Mouse (Mus musculus) T-cell, adult 2 months (primary cell): ENCODE data around the gene Cltc.
"Not testable (repeated sequence)": the region's sequence is repeated elsewhere in the genome, so short reads cannot be mapped to it uniquely, and the experiment has no call there.

Source experiments
- DNase-seq: peaks from one replicate; pipeline ENCODE4 v3.0.0; 2022; ENCODE audit warnings: low spot score

Cltc gene

DNA sequence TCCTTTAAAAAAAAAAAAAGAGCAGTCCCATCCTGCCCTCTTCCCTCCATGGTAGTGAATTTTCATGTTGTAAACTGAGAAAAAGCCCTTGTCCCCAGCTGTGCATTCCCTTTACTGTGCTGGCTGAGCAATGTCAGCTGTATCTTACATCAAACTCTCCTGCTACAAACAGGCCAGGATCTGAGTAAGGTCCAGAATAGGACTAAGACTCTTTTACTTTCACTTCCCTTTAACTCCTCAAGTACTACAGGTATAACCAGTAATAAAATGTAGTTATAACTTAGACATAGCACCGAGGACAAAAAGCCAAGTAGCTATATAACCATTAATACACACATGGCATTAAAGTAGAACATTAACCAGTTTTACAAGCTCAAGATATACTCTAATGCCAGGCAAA is 18.4 kb downstream of the Cltc start:
- DNase-seq = no peak

DNA sequence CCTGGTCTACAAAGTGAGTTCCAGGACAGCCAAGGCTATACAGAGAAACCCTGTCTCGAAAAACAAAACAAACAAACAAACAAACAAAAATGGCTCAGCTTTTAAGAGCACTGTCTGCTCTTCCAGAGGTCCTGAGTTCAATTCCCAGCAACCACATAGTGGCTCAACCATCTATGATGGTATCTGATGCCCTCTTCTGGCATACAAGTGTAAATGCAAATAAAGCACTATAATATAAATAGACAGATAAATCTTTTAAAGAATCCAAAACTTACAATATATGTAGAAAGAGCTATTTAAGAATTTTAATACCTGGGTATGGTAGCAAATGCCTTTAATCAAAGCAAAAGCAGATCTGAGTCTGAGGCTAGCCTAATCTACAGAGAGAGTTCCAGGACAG is 19.1 kb downstream of the Cltc start:
- not testable (repeated sequence) for DNase-seq

DNA sequence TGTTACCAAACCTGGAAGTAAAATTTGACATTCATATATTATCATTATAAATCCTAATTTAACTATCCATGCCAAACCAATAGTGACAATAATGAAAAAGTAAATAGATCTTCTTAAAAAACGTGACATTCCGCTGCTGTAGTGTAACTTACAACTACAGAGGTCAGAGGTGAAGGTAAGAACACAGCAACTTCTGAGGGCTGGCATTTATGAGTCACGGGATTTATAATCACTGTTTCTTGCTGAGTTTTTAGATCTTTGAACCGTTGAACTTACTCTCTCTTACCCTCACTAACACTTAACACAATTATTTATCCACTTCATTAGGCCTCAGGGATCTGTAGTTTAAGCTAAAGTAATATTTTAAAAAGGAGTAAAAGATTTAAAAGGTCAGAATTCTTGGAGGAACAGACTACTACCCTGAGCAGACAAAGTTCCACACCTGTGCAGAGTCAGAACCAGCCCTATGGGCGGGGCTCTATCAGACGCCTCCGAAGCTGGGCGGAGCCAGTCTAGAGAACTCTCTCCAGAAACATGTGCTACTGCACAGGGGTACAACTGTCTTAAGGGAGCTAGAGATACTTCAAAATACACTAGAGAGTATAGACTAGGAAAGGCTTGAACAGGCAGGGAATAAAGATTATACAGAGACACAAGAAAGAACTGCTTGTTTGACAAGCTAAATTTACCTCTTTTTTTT is 19.9 kb downstream of the Cltc start:
- no peak for DNase-seq

DNA sequence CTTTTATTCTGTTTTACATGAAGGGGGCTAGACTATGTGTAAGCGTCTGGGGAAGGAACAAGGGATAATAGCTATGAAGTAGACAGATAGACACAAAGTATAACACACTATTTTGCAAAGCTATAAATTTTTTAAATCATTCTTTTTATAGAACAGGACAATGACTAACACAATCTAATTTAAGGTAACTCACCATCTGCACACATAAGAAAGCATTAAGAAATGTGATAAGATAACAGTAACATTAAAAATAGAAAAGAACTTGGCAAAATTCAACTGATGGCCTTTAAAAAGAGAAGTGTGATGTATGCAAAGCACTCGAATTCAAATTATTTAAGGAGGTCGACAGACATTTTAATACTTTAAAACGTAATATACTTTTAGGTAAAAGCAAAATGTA is 22.4 kb downstream of the Cltc start:
- DNase-seq = no peak

DNA sequence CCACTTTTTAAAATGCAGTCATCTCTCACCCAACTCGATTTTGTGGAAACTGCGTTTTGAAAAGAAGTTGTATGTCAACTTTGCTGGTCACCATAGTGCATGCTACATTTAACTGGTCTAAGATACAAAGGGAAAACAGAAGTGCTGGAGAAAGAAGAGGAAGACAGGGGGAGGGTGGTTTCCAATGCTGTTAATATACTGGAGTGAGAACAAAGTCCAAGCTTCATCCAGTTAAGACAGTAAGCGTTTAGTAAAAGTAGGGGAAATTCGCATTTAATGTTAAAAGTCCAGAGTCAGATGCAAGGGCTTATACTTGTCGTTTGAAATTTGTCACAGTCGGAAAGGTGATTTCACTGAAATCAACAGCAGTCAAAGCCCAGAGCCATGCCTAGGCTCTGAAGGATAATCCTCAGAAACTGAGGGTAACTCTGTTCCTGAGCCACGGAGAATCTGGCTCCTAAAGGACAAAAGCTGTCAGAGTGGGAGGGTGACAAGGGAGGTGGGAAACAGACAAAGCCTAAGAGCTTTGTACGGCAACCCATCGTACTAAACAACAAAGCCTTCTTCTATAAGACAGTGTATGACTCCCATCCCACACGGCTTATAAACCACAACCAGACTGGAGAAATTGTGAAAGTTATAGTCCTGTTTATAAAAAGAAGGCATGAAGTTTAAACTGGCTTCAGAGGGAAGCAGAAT is 23.0 kb downstream of the Cltc start:
- no peak for DNase-seq

DNA sequence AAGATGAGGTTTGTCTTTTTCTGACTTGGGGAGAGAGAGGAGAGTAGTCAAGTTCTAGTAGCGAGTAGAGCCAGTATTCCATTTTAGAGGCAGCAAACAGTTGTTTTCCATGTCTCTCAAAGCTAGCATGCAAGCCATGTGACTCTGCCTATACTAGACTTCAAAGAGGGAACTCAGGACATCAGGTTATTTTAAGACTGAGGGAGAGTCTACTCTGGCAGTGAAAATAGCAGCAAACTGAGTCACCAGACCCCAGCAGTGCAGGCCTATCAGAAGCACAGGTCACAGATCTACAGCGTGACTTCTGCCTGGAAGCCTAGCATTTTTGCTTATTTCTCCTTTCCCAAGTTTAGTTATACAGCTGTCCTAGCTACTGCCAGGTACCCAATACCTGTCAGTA is 25.9 kb downstream of the Cltc start:
- DNase-seq = no peak

DNA sequence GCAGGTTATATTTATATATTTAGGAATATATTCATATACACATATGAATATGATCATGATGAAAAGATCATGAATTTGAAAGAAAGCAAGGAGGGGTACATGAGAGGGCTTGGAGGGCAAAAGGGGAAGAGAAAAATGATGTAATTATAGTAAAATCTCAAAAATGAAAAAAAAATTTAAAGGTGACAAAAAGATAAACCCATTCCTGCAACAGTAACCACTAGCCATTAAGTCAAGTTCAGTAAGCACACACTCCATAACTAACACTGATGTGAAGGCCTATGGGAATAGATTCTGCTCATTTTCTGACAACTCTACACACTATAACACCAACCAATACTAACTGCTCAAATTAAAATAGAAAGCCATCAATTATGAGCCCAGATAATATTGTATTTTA is 31.8 kb downstream of the Cltc start:
- DNase-seq = no peak

DNA sequence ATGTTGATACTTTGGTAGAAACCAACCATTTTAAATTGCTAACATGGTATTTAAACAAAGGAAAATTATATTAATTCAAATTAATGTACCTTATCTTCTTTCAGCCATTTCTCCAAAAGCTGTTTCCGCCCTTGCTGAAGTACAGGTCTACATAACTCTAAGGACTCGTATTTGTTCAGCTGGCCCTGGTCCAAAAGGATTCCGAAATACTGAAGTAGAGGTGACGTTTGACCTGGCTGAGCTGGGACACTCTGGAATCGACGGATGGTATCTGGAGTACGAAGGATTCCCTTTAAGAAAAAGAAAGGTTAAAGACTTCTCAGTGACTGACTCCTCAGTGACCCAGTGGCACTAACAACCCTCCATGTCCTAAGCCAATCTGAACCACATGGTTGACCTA is 32.4 kb downstream of the Cltc start:
- no peak for DNase-seq

DNA sequence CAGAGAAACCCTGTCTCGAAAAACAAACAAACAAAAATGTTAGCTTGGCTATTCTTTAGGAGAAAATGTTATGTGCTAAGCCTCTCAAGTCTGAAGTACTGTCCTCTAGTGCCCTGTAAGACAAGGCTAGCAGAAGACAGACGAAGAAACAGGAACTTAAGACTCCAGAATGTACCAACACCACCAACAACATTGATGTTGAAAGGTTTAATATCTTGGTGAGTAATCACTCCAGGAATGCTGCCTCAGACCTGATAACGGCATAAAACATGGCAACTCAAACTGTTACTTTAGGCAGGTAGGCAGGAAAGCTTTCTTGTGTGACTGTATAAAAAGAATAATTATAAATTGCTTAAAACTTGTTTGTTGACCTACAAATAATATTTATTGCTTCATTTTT is 33.4 kb downstream of the Cltc start:
- DNase-seq = no peak

DNA sequence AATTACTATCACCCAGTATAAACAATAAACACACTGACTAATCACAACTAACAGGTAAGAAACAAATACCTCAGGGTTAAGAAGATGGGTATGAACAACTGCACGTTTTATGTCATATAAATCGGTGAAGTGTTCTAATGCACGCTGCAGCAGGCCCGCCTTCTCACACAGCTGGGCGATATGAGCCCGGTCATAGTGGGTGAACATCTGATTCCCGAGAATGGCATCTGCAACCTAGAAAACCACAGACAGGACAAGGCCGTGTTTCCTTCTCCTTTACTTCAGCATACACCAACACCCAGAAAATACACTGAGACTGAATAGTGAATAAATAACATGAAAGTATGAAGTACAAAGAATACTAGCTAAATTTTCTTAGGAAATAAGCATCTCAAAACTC is 38.0 kb downstream of the Cltc start:
- no peak for DNase-seq

DNA sequence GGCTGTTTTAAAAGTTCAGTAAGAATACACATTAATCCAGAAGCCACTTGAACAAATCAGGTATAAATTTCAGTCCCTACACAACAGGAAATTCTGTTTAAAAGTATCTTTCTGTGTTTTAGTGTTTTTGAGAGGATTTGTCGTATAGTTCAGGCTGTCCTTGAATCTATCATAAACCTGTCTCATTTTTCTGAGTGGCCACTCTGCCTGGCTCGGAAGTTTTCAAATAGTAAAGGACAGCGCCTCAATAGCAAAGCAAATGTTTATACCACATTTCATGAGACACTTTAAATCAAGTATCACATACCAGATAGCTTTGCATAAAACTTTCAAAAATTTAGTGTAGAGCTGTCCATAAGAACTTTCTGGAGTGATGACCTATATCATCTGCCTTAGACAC is 39.0 kb downstream of the Cltc start:
- DNase-seq = no peak

DNA sequence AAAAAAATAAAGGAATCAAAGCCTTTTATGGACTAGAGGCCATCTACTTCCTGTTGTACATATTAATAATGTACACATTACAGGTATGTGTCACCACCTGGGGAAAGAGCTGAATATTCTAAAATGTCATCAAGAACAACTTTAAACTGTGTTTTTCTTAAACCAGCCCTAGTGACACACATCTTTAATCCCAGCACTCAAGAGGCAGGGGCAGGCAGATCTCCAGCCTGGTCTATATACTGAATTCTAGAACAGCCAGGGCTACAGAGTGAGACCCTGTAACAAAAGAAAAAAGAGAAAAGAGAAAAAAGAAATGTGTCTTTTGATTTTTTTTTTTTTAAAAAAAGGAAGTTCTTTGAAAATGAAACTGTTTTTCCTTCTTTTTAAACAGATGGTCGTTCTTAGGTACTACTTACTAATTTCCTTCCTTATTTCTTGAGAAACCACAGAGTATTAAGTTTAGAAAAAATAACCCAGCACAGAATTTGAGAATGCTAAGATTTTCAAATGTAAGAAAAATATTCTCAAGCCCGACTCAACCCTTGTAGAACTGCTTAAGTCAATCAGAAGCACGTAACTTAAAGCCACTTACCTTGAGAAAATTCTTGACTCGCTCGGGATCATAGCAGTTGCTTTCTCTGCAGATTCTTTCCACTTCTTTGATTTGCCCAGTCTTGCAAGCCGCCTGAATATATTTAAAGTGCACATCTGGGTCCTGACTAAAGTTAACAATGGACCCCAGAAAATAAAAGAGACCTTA is 39.9 kb downstream of the Cltc start:
- no peak for DNase-seq

DNA sequence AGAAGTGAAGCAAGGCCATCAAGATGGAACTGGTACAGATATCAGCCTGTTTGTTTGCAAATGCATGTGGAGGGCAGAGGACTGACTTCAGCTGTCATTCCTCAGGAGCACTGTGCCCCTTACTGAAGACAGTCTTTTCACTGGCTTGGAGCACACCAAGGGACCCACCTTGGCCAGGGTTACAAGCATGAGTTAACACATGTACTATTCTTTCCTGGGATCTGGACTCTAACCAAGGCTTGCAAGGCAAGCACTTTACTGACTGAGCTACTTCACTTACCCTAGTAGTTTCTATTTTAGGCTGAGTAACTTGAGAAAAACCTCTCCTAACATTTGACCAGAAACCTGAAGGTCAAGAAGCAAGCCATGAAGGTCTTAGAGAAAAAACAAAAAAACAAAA is 42.8 kb downstream of the Cltc start:
- no peak for DNase-seq

DNA sequence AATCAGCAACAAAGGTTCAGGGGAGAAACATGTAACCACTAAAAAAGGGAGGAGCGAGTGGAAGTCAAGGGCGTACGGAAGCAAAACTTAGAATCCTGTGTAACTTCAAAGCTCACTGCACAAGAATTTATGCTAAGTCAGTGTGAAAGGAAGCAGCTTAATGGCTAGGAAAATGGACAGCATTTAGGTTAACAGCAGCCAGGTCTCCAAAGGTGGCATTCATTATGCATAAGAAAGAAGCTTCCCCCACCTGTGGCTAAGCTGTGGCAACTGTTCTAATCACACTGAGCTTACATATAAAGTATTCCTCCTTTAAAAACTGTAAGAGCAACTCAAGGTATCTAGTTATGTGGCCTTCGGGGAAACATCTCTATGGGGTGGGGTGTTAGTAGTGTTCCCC is 56.2 kb downstream of the Cltc start:
- no peak for DNase-seq

DNA sequence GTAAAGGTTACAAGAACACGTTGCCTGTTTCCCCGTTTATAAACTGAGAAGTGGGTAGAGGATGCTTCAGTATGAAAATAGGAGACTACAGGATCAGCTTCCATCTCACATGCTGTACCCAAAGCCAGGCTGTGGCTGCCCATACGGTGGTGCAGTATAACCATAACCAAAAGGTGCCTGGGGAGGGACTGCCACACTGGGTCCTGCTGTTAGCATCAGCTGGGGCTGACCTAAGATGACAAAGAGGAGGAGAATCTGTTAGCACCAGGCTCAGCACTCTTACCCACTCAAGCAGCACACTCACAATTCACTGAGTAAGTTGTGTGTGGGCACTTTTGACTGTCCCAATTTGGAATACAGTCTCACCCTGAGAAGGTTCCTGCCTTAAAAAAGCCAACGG is 61.9 kb downstream of the Cltc start:
- no peak for DNase-seq

DNA sequence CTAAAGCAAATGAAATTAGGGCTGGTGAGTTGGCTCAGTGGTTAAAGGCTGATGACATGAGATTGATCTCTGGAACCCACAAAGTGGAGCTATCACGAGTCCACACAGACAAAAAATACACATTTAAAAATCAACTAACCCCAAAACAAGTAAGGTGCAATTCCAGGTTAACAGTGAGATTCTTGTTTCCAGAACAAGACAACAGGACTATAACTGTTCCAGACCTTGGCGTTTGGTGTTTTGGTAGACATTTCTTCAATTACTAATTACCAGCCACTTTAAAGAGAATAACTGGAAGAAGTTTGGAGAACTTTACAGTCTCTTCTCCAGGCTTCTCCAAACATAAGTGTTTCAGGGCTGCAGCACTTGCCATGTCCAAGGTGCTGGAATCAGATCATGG is 64.8 kb downstream of the Cltc start:
- no peak for DNase-seq

DNA sequence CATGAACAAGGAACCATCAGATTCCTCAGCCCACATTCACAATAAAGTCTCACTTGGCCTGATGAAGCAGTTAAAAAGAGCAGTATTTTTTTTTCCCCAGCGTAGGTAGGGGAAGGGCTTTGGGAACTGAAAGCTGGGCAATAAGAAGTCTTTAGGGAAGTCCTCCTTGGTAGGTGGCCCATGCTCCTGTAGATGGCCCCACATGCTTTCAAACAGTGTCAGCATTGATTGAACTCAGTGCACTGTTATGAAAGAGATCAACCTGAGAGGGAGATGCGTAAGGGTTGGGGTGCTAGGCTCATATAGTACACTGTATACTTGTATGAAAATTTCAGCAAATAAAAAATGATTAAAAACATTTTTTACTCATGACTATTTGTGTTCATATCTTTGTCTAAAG is 65.4 kb downstream of the Cltc start:
- DNase-seq = no peak

DNA sequence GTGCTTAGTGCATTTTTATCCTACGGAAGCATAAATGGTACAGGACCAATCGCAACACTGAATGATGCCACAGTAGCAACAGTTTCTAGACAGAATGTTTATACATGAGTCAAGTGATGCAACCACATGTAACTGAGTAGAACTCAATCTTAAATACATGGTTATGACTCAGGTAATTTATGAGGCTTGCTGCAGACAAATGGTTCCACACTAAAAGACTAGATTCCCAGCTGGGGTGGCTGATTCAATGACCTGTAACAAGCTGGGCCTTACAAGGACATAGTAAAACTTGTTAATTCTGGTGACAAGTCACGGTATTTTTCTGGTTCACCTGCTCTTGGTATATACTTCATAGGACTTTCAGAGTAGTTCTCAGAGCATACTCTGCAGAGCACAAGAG is 65.9 kb downstream of the Cltc start:
- DNase-seq = no peak

DNA sequence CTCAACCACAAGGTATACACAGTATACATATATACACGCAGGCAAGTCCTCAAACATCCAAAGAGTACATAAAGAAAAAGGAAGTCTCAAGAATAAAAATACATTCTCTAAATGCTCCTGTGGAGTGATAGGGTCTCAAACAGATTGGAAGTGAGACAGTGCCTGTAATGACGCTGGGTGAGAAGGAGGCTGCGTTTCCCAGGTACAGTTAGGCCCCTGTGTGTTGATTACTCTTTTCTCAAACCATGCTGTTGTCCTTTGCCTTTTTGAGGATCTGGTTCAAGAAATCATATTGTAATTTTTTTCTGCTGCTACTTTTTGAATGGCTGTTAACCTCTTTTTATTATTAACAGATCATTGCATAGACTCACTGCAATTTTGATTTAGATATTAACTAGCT is 67.0 kb downstream of the Cltc start:
- no peak for DNase-seq

DNA sequence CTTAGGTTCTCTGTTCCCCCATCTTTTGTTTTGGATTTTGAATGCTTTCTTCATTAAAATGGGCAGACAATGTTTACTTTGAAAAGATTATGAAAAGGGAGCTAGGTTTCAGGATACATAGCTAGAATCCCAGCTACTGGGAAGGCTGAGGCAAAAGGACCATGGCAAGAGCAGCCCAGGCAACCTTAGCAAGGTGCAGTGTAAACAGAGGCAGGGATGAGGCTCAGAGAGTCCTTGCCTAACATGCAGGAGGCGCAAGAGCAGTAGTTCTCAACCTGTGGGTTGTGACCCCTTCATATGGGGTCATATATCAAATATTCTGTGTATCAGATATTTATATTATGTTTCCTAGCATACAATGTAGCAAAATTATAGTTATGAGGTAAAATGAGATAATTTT is 72.0 kb downstream of the Cltc start:
- no peak for DNase-seq

DNA sequence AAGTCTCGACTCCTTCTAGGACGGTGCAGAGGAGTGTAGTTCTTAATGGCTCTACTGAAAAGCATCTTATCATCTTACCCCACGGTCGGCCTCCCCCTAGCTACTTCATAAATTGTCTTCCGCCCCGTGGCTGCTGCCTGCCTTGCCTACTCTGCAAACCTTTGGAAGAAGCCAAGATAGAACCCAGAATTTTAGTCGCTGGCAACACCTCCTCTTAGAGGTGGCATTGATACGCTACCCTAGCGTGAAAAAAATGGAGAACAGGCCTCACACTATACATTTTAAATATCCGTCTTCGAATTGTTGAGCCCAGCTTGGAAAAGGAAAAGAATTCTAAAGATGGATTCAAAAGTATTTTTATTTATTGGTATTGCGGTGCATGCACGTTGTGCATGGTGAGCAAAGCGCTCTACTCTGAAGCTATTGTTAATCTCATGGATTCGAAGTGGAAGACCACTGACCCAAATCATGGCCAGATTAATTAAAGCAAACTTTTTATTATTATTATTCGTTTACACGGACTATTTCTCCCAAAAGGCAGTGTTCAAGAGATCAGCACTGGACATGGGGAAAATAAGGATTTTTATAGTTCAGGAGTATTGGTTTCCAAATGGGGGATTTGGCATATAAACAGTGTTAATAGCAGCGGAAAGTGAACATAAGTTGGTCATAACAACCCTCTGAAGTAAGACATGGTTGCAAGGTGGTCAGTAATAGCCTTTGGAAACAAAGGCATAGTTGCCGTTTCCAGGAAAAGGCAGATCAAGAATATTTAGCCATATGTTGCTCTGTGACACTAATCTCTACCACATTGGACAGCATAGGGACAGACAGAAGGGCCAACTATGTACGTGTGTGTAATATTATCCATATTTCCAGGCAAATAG is 73.0 kb downstream of the Cltc start:
- no peak for DNase-seq

DNA sequence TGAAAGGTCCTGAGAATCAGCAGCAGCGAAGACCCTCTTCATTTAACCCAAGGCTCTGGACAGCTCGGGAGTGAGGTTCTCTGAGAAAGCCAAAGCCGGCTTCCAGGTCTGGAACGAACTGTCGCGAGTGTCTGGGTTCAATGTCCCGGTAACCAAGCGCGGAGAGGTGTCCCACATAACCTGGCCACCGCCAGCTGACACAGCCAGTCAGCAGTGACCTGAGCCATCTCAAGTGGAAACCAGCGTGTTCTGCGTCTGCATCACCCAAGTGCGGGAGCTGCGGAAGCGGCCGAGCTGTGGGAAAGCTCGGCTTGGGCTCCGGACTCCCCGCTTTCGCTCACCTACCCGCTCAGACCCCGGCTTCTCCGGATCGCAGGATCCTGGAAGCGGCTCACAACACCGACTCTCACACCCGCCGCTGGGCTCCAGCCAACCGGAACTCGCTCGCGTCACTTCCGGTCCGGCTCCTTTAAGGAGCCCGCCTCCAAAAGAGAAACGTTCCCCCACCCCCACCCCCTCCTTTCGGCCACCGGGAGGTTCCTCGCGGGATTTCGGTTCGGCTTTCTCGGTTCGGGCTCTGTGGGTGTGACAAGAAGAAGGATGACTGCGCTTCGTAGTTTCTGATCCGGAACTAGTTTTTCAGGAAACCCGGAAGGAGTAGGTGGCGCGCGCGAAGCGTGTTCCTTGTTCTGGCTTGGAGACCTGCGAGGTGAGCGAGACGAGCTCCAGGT is 73.8 kb downstream of the Cltc start, which contains the start of the genes Vmp1 and Ptrh2:
Vmp1 (minus strand) TSS at position 442 of the 731 bp plus-strand sequence.
Ptrh2 (plus strand) TSS at position 591 of the 731 bp plus-strand sequence.
- peak; percentile 88 for DNase-seq
